Mouse (Mus musculus): ENCODE results near the gene Pitpnc1.

- no peak for TF ChIP-seq CTCF (IDR thresholded peaks at IDR 0.05; ENCODE audit: low read depth, low read length)
- TF ChIP-seq POLR2A (IDR thresholded peaks at IDR 0.05; ENCODE audit: extremely low read depth, insufficient read depth, low read length) = no peak
Measured at GRCm38 (mm10) chr11:107375816-107376215, 94.7 kb downstream of the Pitpnc1 start.
